Mouse (Mus musculus): ENCODE measurements around the gene Phex.

The Phex gene

GRCm38 (mm10) chrX:157415212-157415611 lies at the start of gene Phex:
Gene Phex (minus strand): TSS chrX:157415312.
- no peak for DNase-seq

DNA sequence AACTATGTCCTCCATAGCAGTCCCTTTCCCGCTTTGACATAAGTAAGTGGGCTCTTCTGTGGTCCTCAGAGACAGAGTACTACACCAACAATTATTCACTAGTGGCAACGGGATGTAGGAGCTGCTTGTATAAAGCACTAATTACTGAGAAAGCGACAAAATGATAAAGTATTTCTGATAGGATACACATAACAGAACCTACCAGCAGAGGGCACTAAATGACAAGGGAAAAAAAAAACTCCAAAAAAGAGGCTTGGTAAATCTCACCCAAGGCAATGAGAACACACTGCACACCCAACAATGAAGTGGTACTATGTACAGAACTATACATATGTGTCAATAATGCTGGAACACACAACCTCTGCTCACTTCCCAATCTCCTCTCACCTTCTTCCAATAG lies 47.6 kb upstream of the Phex start:
- no peak for DNase-seq

- DNase-seq = no peak
Observed at GRCm38 (mm10) chrX:157454430-157454829, 39.3 kb upstream of the Phex start.

DNA sequence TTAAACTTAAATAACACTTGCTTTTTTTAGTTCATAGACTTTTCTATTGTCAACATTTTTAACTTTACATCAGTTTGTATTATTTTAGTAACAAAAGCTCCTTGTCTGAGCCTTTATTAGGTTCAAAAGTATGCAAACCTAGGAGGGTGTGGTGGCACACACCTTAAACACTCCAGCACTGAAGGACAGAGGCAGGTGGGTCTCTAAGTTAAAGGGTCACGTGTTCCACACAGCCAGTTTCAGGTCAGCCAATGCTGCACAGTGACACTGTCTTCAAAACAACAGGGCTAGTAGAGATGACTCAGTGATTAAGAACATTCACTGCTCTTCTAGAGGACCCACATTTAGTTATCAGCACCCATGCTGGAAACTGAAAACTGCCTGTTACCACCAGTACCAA lies 33.9 kb upstream of the Phex start:
- DNase-seq = no peak

GRCm38 (mm10) chrX:157447431-157447830 lies 32.3 kb upstream of the Phex start:
- DNase-seq = no peak

GRCm38 (mm10) chrX:157434768-157435167 lies 19.7 kb upstream of the Phex start:
- DNase-seq = no peak

- no peak for DNase-seq
Observed at GRCm38 (mm10) chrX:157419451-157419850, 4.3 kb upstream of the Phex start.

- no peak for DNase-seq
Observed at GRCm38 (mm10) chrX:157404919-157405318, 10.2 kb downstream of the Phex start.

DNA sequence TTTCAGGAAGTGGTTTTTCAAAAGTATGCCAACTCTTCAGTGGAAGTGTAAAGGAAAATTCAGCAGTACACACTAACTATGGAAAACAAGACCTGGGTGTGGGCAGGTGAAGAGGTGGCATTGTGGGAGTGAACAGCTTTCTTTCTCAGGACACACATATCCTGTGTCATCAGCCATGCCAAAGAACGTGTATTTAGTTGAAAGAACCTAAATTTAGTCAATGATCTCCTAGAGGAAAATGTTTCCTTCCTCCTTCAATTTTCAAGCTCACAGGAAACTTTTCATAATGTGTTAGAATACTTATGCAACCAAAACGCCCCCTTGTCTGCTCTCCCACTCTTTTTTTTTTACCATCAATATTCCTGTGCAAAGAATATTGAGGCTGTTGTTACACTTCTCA lies 23.9 kb downstream of the Phex start:
- DNase-seq = no peak

DNA sequence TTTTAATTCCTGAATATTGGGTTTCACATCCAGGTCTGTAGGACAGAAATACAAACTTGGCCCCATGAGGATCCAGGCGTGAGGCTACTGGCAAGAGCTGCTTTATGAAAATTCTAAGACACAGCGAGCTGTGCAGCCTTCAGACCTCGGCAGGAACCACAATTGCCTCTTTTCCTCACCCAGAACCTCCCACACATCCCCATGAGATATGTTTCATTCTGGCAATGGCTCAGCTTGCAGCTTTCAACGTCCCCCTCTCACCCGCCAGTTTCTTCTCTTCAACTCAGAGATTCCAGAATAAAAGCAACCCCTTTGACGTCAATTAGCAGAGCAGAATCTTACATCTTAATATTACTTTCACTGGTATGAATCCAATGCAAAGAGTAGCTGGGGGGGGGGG lies 25.0 kb downstream of the Phex start:
- no peak for DNase-seq

- no peak for DNase-seq
Observed at GRCm38 (mm10) chrX:157388419-157388818, 26.7 kb downstream of the Phex start.

DNA sequence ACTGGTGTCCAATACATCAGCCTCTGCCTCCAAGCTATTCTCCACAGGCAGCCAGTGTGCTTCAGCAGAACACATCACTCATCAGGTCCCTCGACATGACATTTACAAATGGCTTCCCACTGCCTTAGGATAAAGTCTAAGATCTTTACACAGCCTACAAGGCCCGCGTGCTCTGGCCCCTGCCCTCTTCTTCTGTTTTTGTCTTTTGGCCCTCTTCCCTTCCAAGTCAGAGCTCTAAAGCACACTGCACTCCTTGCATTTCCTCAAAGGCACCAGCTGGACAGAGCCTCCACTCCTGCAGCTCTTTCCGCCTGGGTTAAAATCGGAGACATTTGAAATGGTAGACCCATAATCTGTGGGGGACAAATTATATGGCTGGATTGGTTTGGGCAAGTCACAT lies 28.1 kb downstream of the Phex start:
- DNase-seq = no peak

- DNase-seq = no peak
Observed at GRCm38 (mm10) chrX:157378822-157379221, 36.3 kb downstream of the Phex start.

GRCm38 (mm10) chrX:157377456-157377855 lies 37.7 kb downstream of the Phex start:
- no peak for DNase-seq

DNA sequence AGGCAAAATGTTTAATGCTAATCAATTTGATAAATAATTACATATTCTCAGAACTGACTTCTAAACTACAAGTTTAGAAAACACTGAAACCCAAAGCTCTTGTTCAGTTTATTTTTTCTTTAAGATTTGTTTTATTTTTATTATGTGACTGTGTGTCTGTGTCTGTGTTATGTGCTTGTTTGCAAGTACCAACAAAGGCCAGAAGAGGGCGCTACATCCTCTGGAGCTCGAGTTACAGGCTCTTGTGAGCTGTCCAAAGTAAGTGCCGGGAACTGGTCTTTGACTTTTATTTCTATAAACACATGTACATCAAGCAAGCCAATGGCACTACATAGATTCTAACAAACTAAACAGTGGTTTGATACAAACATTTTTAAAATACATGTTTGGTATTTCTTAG lies 41.2 kb downstream of the Phex start:
- no peak for DNase-seq

- DNase-seq = no peak
Observed at GRCm38 (mm10) chrX:157369166-157369565, 45.9 kb downstream of the Phex start.

DNA sequence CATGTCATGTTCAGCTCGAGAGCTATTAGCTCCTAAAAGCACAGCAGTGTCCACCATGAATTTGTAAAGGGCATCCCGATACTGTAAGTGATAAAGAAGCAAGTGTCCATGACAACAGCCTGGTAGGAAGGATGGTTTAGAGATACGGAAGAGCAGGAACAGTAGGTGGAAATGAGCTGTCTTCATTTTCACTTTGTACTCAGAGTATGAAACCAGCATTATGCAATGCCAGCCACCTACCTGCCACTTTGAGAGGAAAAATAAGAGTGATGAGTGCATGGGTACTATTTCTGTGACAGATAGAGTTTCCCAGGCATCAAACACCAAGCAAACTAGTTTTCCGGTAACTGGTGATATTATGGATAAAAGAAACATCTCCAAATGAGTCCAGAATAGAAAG lies 59.6 kb downstream of the Phex start:
- DNase-seq = no peak

GRCm38 (mm10) chrX:157346201-157346600 lies 68.9 kb downstream of the Phex start:
- no peak for DNase-seq

DNA sequence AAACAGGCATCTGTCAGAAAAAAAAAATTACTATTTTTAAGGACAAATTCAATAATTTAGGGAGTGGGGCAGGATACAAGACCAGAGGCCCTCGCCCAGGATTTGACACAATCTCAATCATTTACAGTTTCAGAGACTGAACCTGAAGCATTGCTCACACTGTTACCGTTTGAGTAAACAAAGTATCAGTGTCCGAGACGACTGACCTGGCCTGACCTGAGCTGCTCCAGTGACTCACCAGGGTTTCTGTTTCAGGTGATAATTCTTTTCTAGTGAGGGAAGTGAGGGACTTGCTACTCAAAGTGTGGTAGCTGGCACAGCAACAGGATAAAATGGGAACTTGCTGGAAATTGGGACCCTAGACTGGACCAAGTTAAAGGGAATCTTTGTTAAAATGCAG lies 80.4 kb downstream of the Phex start:
- no peak for DNase-seq

GRCm38 (mm10) chrX:157329821-157330220 lies 85.3 kb downstream of the Phex start:
- no peak for DNase-seq

DNA sequence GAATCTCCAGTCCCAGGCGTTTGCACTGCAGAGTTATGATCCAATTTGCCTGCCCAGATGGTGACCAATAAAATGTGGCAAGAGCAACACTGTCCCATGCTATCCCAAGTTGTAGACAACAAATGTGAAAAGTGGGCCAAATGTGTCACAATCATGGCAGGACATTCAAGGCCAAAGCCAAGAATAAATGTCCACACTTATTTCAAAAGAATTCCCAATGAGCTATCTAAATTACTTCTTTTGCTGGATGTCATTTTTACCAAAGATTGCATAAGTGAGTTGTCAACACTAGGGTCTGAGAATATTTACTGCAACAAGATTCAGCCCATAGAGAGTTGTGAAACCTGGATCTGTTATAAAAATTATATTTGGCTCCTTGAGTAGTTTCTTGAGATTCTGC lies 86.7 kb downstream of the Phex start:
- peak; percentile 91 for DNase-seq

DNA sequence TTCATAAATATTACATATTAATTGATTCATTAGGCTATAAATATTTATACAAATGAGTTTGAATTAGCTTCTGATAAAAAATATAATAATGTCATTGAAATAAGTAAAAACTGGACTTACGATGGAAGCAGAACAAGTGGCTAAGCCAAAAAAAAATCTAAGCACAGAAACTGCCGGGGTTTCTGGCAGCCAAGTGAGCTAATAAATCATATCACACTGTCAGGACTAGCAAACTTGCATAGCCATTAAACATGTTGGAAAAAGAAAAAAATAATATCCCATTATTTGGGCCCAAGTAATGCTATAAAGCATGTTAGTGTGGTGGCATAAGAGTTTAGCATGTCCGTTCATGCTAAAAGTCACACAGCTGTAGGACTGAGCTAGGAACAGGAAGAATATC lies 87.4 kb downstream of the Phex start:
- DNase-seq = no peak

GRCm38 (mm10) chrX:157324396-157324795 lies 90.7 kb downstream of the Phex start:
- DNase-seq = no peak

- no peak for DNase-seq
Observed at GRCm38 (mm10) chrX:157310331-157310730, 104.8 kb downstream of the Phex start.

GRCm38 (mm10) chrX:157308171-157308570 lies 106.9 kb downstream of the Phex start:
- DNase-seq = no peak

GRCm38 (mm10) chrX:157307411-157307810 lies 107.7 kb downstream of the Phex start:
- no peak for DNase-seq
